Mouse (Mus musculus) testis, adult 2 months (tissue): Measurements from ENCODE around the gene Fam133b.

Experiments used
- CTCF ChIP-seq: fragments of 200-500 bp; IDR thresholded peaks from 2 replicates; pipeline ENCODE4 v1.5.1; 2012; ENCODE audit warnings: low read depth, mild to moderate bottlenecking, inconsistent platforms, low read length, moderate library complexity; ENCODE audit not compliant: control insufficient read depth, insufficient read depth, insufficient replicate concordance
- POLR2A ChIP-seq: fragments of 200-500 bp; IDR thresholded peaks from 2 replicates; pipeline ENCODE4 v1.6.1; 2012; ENCODE audit warnings: low read depth, mild to moderate bottlenecking, inconsistent platforms, low read length, moderate library complexity; ENCODE audit not compliant: control insufficient read depth

DNA sequence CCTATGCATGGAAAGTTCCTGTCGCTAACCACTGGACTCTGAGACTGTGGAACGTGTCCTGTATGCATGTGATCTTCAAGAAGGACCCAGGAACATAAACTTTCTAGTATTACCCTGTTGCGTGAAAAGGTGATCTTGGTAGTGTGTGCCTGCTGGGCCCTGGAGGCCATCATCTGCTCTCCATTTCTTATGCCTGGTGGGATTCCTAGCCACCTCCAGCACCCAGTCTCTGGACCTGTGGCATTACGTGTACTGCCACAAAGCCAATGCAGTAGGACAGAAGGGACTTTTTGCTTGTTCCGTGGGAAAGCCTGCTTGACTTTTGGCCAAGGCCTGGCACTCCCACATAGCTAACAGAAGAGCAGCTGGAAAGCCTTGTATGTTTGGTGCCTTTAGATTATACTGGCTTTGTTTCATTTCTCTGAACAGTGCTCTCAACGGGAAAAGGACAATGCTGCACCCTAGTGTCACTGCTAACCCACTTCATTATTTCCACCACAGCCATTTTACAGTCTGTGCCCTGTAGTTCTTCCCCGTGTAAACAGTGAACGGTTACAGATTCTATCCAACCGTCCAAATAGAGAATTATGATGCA lies 27.1 kb upstream of the Fam133b start:
- TF ChIP-seq POLR2A (no peak), CTCF (no peak)
